Mouse (Mus musculus): Measurements from ENCODE around the gene Cdc40. TPM values are rescaled to one million over a fixed set of nuclear protein-coding genes. Genes with fewer than 3 reads are reported as not detected.

The Cdc40 gene
- 57.4 TPM for polyA plus RNA-seq (2014; fragmentation: Illumina TruSeq; extraction: RNeasy Lipid Tissue Mini Kit (QIAGEN cat#74804); ENCODE audit: low read depth, low replicate concordance)

DNA sequence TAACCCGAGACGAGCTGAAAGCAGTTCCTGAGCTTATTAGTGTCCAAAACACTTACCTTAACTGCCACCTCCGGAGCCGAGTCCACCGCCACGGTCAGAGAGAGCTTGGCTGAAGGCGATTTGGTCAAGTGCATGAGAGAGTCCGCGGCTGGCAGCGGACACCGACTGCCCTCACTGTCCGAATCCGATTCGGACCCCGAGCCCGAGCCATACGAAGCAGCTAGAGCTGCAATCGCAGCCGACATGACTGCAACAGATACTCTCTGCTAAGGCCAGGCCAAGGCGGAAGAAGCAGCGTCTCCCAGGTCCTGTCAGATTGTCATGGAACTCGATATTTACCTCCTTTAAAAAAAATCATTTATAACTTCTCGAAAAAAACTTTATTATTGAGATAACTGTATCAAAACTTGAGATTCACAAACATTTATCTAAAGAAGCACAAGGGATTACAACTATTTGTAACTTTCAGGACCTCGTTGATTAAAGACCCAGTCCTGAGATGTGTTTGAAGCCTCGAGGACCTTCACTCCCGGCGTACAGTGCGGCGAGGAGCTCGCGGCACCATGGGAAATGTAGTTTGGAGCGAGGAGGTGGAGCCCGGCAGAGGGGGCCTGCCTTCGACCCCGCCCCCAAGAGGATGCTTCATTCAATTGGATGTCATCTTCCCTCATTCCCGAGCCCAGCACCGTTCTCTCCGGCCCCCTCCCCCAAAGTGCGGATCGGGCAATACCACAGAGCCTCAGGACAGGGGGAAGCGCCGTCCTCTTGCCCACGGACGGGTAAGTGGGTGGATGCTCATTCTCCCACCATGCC is at the start of gene Cdc40, which contains the start of gene Wasf1:
TSS of gene Cdc40 (minus strand) at position 481 of the 813 bp plus-strand sequence.
TSS of gene Wasf1 (plus strand) at position 645 of the 813 bp plus-strand sequence.

Other genes starting within 250 kb of the Cdc40 start
- gene Mettl24, start 200.0 kb downstream of the Cdc40 start, polyA plus RNA-seq (2014; fragmentation: Illumina TruSeq; extraction: RNeasy Lipid Tissue Mini Kit (QIAGEN cat#74804); ENCODE audit: low read depth, low replicate concordance) = not detected
- gene Wasf1, start 164 bp upstream of the Cdc40 start, polyA plus RNA-seq (2014; fragmentation: Illumina TruSeq; extraction: RNeasy Lipid Tissue Mini Kit (QIAGEN cat#74804); ENCODE audit: low read depth, low replicate concordance) = 3.7 TPM
- gene Gpr6, start 189.0 kb upstream of the Cdc40 start, polyA plus RNA-seq (2014; fragmentation: Illumina TruSeq; extraction: RNeasy Lipid Tissue Mini Kit (QIAGEN cat#74804); ENCODE audit: low read depth, low replicate concordance) = not detected

Data from adrenal gland, adult 10 weeks (tissue).